Mouse (Mus musculus): ENCODE measurements around the gene Zfp618. TPM values are rescaled to one million over a fixed set of nuclear protein-coding genes. Genes with fewer than 3 reads are reported as not detected.

The Zfp618 gene
- polyA plus RNA-seq, 1 experiment from 2014 or later = 8.9 TPM

DNA sequence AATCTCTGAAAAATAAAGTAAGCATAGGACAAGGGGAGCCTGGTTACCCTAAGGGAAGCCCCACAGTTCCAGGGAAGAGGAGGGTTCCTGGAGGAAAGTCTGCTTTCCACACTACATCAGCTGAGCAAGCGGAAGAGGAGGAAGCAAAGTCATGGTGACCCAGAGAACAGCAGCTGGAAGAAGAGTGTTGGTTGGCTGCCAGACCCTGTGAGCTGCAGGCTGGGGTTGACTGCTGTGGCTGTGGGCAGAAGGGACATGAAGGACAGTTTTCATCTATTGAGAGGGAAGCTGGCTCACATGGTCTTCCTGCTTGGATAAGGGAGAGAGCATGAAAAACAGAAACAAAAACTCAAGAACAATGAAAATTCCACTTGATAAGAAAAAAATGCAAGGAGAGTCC lies 132.2 kb downstream of the Zfp618 start:
- Histone ChIP-seq H3K27me3 (ENCODE audit: control insufficient read depth, insufficient read depth, low read length) (no peaks in the 10 kb centered on the region), H3K4me2 (ENCODE audit: low read length) (no peak overlapping the region)
- 52% methylated on average over 1 of the region's 1 CpGs for WGBS

GRCm38 (mm10) chr4:63100478-63100877 lies 135.1 kb downstream of the Zfp618 start:
- Histone ChIP-seq H3K4me3 (ENCODE audit: control insufficient read depth in 1 of 2, insufficient read depth in 1 of 2, low read depth in 1 of 2, low read length in 2 of 2) (no peak overlapping the region), H3K4me1 (ENCODE audit: control insufficient read depth in 2 of 2, insufficient read depth in 2 of 2, low read length in 2 of 2) (0 out of 4 replicates have a peak, but pooled peaks cover 0 to 3% of the 10 kb centered on the region in 2 experiments), H3K27ac (replicated peaks in 1 of 2; ENCODE audit: control insufficient read depth in 1 of 2, insufficient read depth in 1 of 2, low read depth in 2 of 2, low read length in 2 of 2) (no peak overlapping the region), H3K9ac (ENCODE audit: low read length) (no peak overlapping the region), H3K4me2 (ENCODE audit: low read length) (no peak overlapping the region), H3K36me3 (ENCODE audit: control insufficient read depth, insufficient read depth, low read length) (peaks cover 19% of the 10 kb centered on the region; the same call in 1 of the 2 replicates), H3K27me3 (ENCODE audit: control insufficient read depth, insufficient read depth, low read length) (no peaks in the 10 kb centered on the region), H3K9me3 (ENCODE audit: control insufficient read depth, low read length) (no peaks in the 10 kb centered on the region)
- ATAC-seq (ENCODE audit: insufficient number of reproducible peaks, insufficient read depth, low FRiP score, low read depth) = no peak
- 88% methylated on average over 11 of the region's 11 CpGs for WGBS

More for the DNA sequence above, 132.2 kb downstream of the Zfp618 start:
- H3K27ac ChIP-seq (replicated peaks in 1 of 2; ENCODE audit: control insufficient read depth in 1 of 2, insufficient read depth in 1 of 2, low read depth in 2 of 2, low read length in 2 of 2) = peak overlapping the region; percentile 28 to 51
- peaks cover 19% of the 10 kb centered on the region; the same call in 1 of the 2 replicates for H3K36me3 ChIP-seq (ENCODE audit: control insufficient read depth, insufficient read depth, low read length)
- H3K4me1 ChIP-seq (ENCODE audit: control insufficient read depth in 2 of 2, insufficient read depth in 2 of 2, low read length in 2 of 2) = peaks cover 3 to 5% of the 10 kb centered on the region in 2 experiments; a peak in 2 of 4 replicates
- no peaks in the 10 kb centered on the region for H3K9me3 ChIP-seq (ENCODE audit: control insufficient read depth, low read length)
- H3K9ac ChIP-seq (ENCODE audit: low read length) = no peak overlapping the region
- peak; percentile 70 for ATAC-seq (ENCODE audit: insufficient number of reproducible peaks, insufficient read depth, low FRiP score, low read depth)
- H3K4me3 ChIP-seq (ENCODE audit: control insufficient read depth in 1 of 2, insufficient read depth in 1 of 2, low read depth in 1 of 2, low read length in 2 of 2) = no peak overlapping the region

DNA sequence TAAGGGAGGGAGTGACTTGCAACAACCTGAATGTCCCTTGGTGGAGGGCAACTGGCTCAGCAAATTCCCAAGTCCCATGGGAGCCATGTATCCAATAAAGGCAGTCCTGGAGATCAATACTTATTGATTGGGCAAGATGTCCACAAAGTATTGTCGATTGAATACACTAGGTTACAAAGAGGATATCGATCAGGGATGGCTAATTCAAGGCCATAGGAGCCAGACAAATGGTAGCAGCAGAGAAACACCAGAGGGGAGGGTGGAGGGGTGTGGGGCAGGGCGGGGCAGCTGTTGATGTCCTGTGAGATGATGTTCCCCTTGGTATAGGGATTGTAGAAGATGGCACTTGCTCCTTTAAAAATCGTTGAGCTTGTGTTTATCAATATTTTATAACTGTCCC lies 136.7 kb downstream of the Zfp618 start:
- no peak overlapping the region for H3K4me3 ChIP-seq (ENCODE audit: control insufficient read depth in 1 of 2, insufficient read depth in 1 of 2, low read depth in 1 of 2, low read length in 2 of 2)
- H3K4me2 ChIP-seq (ENCODE audit: low read length) = no peak overlapping the region
- no peak overlapping the region for H3K9ac ChIP-seq (ENCODE audit: low read length)
- WGBS = 78% methylated on average over 4 of the region's 4 CpGs
- peaks cover 8% of the 10 kb centered on the region; the same call in 1 of the 2 replicates for H3K36me3 ChIP-seq (ENCODE audit: control insufficient read depth, insufficient read depth, low read length)
- no peaks in the 10 kb centered on the region for H3K27me3 ChIP-seq (ENCODE audit: control insufficient read depth, insufficient read depth, low read length)
- H3K4me1 ChIP-seq (ENCODE audit: control insufficient read depth in 2 of 2, insufficient read depth in 2 of 2, low read length in 2 of 2) = 0 out of 4 replicates have a peak, but pooled peaks cover 0 to 3% of the 10 kb centered on the region in 2 experiments
- H3K9me3 ChIP-seq (ENCODE audit: control insufficient read depth, low read length) = no peaks in the 10 kb centered on the region
- H3K27ac ChIP-seq (replicated peaks in 1 of 2; ENCODE audit: control insufficient read depth in 1 of 2, insufficient read depth in 1 of 2, low read depth in 2 of 2, low read length in 2 of 2) = no peak overlapping the region
- no peak for ATAC-seq (ENCODE audit: insufficient number of reproducible peaks, insufficient read depth, low FRiP score, low read depth)

DNA sequence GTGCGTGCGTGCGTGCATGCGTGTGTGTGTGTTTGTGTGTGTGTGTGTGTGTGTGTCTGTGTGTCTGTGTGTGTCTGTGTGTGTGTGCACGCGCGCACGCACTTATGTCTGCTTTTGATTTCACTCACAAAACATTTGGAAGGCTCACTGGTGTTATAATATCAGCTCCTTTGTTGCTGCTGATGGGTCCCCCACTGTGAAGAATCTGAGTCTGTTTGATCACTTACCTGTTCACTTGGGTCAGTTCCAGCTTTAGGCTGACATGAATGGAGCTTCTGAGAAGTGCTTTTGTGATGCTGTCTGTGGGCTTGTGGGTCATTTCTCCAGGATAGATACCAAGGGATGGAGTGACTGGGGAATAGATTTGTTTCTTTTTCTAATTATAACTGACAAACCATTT lies 140.3 kb downstream of the Zfp618 start:
- ATAC-seq (ENCODE audit: insufficient number of reproducible peaks, insufficient read depth, low FRiP score, low read depth) = no peak
- no peak overlapping the region for H3K9ac ChIP-seq (ENCODE audit: low read length)
- no peaks in the 10 kb centered on the region for H3K36me3 ChIP-seq (ENCODE audit: control insufficient read depth, insufficient read depth, low read length)
- no peak overlapping the region for H3K4me3 ChIP-seq (ENCODE audit: control insufficient read depth in 1 of 2, insufficient read depth in 1 of 2, low read depth in 1 of 2, low read length in 2 of 2)
- no peak overlapping the region for H3K27ac ChIP-seq (replicated peaks in 1 of 2; ENCODE audit: control insufficient read depth in 1 of 2, insufficient read depth in 1 of 2, low read depth in 2 of 2, low read length in 2 of 2)
- H3K27me3 ChIP-seq (ENCODE audit: control insufficient read depth, insufficient read depth, low read length) = no peaks in the 10 kb centered on the region
- 96% methylated on average over 8 of the region's 8 CpGs for WGBS
- H3K4me1 ChIP-seq (ENCODE audit: control insufficient read depth in 2 of 2, insufficient read depth in 2 of 2, low read length in 2 of 2) = no peaks in the 10 kb centered on the region
- no peak overlapping the region for H3K4me2 ChIP-seq (ENCODE audit: low read length)
- no peaks in the 10 kb centered on the region for H3K9me3 ChIP-seq (ENCODE audit: control insufficient read depth, low read length)

DNA sequence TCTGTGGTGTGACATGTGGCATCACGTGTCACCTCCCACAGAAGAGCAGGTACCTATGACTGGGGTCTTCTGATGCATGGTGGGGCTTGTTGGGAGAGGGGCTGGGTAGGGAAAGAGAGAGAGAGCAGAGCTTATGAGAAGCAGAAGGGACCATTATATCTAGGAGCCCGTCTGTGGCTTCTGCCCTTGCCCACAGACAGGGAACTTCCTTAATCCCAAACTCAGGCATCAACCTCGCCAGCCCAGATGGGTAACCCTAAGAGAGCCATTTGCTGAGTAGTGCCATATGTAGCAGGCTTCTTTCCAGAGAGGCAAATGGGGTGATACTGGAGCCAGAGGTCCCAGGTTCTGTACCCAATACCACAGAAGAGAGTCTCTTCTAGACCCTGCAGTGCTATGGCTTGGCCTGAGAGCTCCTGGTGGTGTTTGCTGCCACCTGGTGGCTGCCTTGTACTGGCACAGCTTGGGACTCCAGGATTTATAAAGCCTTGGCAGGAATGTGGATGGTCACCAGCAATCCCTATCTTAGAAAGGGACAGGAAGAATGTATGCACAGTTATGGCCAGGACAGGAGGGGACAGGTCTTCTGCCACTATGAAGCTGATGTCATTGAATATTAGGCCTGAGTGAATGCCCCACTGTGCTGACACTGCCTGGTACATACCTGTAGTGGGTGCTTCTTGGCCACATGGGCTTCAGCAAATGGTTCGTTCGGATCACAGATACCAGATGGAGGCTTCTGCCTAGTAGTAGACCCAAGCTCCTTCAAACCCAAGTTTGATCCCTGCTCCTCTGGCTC lies 153.5 kb downstream of the Zfp618 start:
- Histone ChIP-seq H3K36me3 (ENCODE audit: control insufficient read depth, insufficient read depth, low read length) (peaks cover 38% of the 10 kb centered on the region), H3K9ac (ENCODE audit: low read length) (no peak overlapping the region), H3K9me3 (ENCODE audit: control insufficient read depth, low read length) (0 out of 2 replicates have a peak, but pooled peaks cover 3% of the 10 kb centered on the region), H3K27ac (replicated peaks in 1 of 2; ENCODE audit: control insufficient read depth in 1 of 2, insufficient read depth in 1 of 2, low read depth in 2 of 2, low read length in 2 of 2) (no peak overlapping the region), H3K27me3 (ENCODE audit: control insufficient read depth, insufficient read depth, low read length) (no peaks in the 10 kb centered on the region), H3K4me3 (ENCODE audit: control insufficient read depth in 1 of 2, insufficient read depth in 1 of 2, low read depth in 1 of 2, low read length in 2 of 2) (no peak overlapping the region), H3K4me2 (ENCODE audit: low read length) (no peak overlapping the region), H3K4me1 (ENCODE audit: control insufficient read depth in 2 of 2, insufficient read depth in 2 of 2, low read length in 2 of 2) (no peaks in the 10 kb centered on the region)
- peak; percentile 76 for ATAC-seq (ENCODE audit: insufficient number of reproducible peaks, insufficient read depth, low FRiP score, low read depth)
- WGBS = 86% methylated on average over 5 of the region's 5 CpGs

DNA sequence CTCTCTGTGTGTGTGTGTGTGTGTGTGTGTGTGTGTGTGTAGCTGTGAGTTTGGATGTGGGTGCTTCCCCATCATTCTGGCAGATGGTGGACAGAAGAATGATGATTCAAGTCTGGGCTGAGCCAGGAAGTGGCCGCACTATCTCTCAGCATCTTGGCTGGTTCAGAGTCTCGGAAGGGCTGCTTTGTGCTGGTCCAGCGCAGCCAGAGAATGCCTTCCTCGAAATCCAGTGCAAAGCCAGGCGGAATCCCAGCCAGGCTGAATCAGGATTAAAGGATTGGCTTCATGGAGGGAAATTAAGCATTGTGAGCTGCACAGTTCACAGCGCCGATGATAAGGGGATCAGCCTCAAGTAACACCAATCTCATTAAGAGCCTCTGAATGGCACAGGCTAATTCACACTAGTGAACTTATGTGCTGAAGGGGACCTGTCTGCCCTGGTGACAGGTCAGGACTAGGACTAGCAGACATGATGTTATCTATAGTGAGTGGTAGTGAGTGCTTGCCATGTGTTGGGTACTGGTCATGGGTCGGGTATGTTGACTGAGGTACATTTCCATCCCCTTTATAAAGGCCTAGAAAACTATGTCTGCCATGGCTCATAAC lies 159.6 kb downstream of the Zfp618 start:
- Histone ChIP-seq H3K36me3 (ENCODE audit: control insufficient read depth, insufficient read depth, low read length) (peaks cover 21% of the 10 kb centered on the region), H3K4me1 (ENCODE audit: control insufficient read depth in 2 of 2, insufficient read depth in 2 of 2, low read length in 2 of 2) (no peaks in the 10 kb centered on the region), H3K27ac (replicated peaks in 1 of 2; ENCODE audit: control insufficient read depth in 1 of 2, insufficient read depth in 1 of 2, low read depth in 2 of 2, low read length in 2 of 2) (no peak overlapping the region), H3K27me3 (ENCODE audit: control insufficient read depth, insufficient read depth, low read length) (no peaks in the 10 kb centered on the region), H3K4me3 (ENCODE audit: control insufficient read depth in 1 of 2, insufficient read depth in 1 of 2, low read depth in 1 of 2, low read length in 2 of 2) (no peak overlapping the region), H3K9ac (ENCODE audit: low read length) (no peak overlapping the region), H3K4me2 (ENCODE audit: low read length) (no peak overlapping the region), H3K9me3 (ENCODE audit: control insufficient read depth, low read length) (0 out of 2 replicates have a peak, but pooled peaks cover 3% of the 10 kb centered on the region)
- 65% methylated on average over 8 of the region's 8 CpGs for WGBS
- no peak for ATAC-seq (ENCODE audit: insufficient number of reproducible peaks, insufficient read depth, low FRiP score, low read depth)

DNA sequence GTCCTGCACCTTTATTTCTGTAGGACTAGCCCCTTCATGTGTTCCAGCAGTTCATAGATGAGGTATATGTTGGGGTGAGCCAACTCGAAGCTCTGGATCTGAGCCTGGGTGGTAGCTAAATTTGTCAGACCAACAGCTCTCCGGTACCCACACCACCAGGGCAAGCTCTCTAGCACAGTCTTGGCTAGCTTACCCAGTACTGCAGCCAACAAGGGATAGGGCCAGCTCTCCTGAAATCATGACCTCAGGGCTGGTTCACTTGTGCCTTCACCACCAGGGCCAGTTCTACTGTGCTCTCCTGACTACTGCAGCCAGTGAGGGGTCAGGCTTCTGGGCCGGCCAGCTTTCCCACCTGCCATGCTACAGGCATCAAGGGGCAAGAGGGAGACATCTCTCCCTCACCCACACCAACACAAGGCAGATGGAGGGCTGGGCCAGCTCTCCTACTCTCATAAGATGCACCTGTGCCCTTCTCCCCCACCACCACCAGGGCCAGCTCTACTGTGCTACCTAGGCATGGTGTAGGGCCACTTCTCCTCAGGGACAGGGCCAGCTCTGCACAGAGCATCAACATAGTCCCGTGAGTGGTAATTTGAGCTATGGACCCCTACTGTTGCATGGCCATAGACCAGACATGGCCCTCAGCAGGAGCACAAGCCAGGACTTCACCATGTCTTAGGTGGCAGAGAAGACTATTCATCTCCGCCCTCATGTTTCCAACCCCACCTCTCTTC lies 164.7 kb downstream of the Zfp618 start:
- no peaks in the 10 kb centered on the region for H3K27me3 ChIP-seq (ENCODE audit: control insufficient read depth, insufficient read depth, low read length)
- H3K4me3 ChIP-seq (ENCODE audit: control insufficient read depth in 1 of 2, insufficient read depth in 1 of 2, low read depth in 1 of 2, low read length in 2 of 2) = no peak overlapping the region
- no peaks in the 10 kb centered on the region for H3K9me3 ChIP-seq (ENCODE audit: control insufficient read depth, low read length)
- H3K9ac ChIP-seq (ENCODE audit: low read length) = no peak overlapping the region
- no peak overlapping the region for H3K4me2 ChIP-seq (ENCODE audit: low read length)
- H3K27ac ChIP-seq (replicated peaks in 1 of 2; ENCODE audit: control insufficient read depth in 1 of 2, insufficient read depth in 1 of 2, low read depth in 2 of 2, low read length in 2 of 2) = no peak overlapping the region
- H3K4me1 ChIP-seq (ENCODE audit: control insufficient read depth in 2 of 2, insufficient read depth in 2 of 2, low read length in 2 of 2) = no peaks in the 10 kb centered on the region
- no peak for ATAC-seq (ENCODE audit: insufficient number of reproducible peaks, insufficient read depth, low FRiP score, low read depth)
- H3K36me3 ChIP-seq (ENCODE audit: control insufficient read depth, insufficient read depth, low read length) = peaks cover 30% of the 10 kb centered on the region
- WGBS = 93% methylated on average over 5 of the region's 5 CpGs
